In genomic region chr10:19987736-19988135, GRCm38 (mm10) we compare ENCODE assay signal across 21 mouse cellular contexts. TPM values are rescaled to one million over a fixed set of nuclear protein-coding genes. Genes with fewer than 3 reads are reported as not detected.
DNase-seq lines count a peak whose midpoint lies in the region; ATAC-seq lines count a peak whose summit lies in the region.
"Had no signal": no experiment of that assay in that cellular context is flagged by ENCODE, and none has a peak within 500 bp of the region (broad histone marks: within the 10 kb centered on the region; RNA-seq: fewer than 3 reads in every experiment).

No protein-coding gene starts in this region.

- no peak overlapping the region for H3K4me3 ChIP-seq in kidney, embryonic 16.5 days (ENCODE audit: low read length)
- H3K4me3 ChIP-seq: embryonic facial prominence, embryonic 10.5 days; forebrain, embryonic 13.5 days; heart, embryonic 10.5 days; heart, embryonic 15.5 days; hindbrain, embryonic 13.5 days had no signal

- peaks cover 16% of the 10 kb centered on the region for H3K4me1 ChIP-seq in kidney, embryonic 16.5 days (ENCODE audit: insufficient read depth, low read length)
- H3K4me1 ChIP-seq: forebrain, embryonic 13.5 days; hindbrain, embryonic 13.5 days had no signal

- 74% methylated on average over 9 of the region's 9 CpGs for WGBS in kidney, embryonic 16.5 days

- H3K27ac ChIP-seq in kidney, embryonic 16.5 days (ENCODE audit: low read length): 0 out of 2 replicates have a peak overlapping the region, but pooled peaks have one; percentile 10
- H3K27ac ChIP-seq: embryonic facial prominence, embryonic 10.5 days; forebrain, embryonic 13.5 days; heart, embryonic 10.5 days; heart, embryonic 15.5 days; hindbrain, embryonic 13.5 days had no signal

- no peak for ATAC-seq in kidney, embryonic 16.5 days (ENCODE audit: low FRiP score, low TSS enrichment)
- ATAC-seq: activated CD4-positive, CD25-positive, alpha-beta regulatory T cell, adult 4 months; forebrain, embryonic 13.5 days; forebrain, postnatal 0 days; Patski had no signal

- DNase-seq in kidney, adult 18-20 months: no peak
- DNase-seq in layer of hippocampus, postnatal 10 days (ENCODE audit: low spot score in 2 of 2): peak; percentile 18 to 29
- no peak for DNase-seq in layer of hippocampus, adult 9-10 months (ENCODE audit: low spot score)
- peak; percentile 25 for DNase-seq in right cerebral cortex, adult 18-20 months
- DNase-seq in right cerebral cortex, postnatal 4 days: no peak
- DNase-seq in brain, adult 2 months (ENCODE audit: low read depth, low spot score): peak; percentile 55
- DNase-seq: adrenal gland, postnatal 14 days; cerebellum, adult 18-20 months; forebrain, postnatal 0 days; gastrocnemius, postnatal 36 days; heart, adult 18-20 months; heart, postnatal 14 days had no signal

- no peaks in the 10 kb centered on the region for H3K36me3 ChIP-seq in kidney, embryonic 16.5 days (ENCODE audit: insufficient read depth, low read length)
- H3K36me3 ChIP-seq: embryonic facial prominence, embryonic 10.5 days; heart, embryonic 15.5 days; hindbrain, embryonic 13.5 days had no signal

- no peaks in the 10 kb centered on the region for H3K27me3 ChIP-seq in kidney, embryonic 16.5 days (ENCODE audit: insufficient read depth, low read length)
- H3K27me3 ChIP-seq: CH12.LX; forebrain, embryonic 13.5 days; heart, embryonic 15.5 days; Patski had no signal

- no peaks in the 10 kb centered on the region for H3K9me3 ChIP-seq in kidney, embryonic 16.5 days (ENCODE audit: low read length)
- H3K9me3 ChIP-seq: heart, embryonic 10.5 days; heart, embryonic 15.5 days; hindbrain, embryonic 13.5 days had no signal

- H3K9ac ChIP-seq in kidney, embryonic 16.5 days (replicated peaks; ENCODE audit: low read length): no peak overlapping the region
- H3K9ac ChIP-seq: forebrain, embryonic 13.5 days; forebrain, postnatal 0 days; heart, embryonic 15.5 days; hindbrain, embryonic 13.5 days had no signal

- H3K4me2 ChIP-seq in kidney, embryonic 16.5 days (replicated peaks; ENCODE audit: low read depth, low read length): no peak overlapping the region
- H3K4me2 ChIP-seq: forebrain, embryonic 13.5 days; heart, embryonic 15.5 days; hindbrain, embryonic 13.5 days had no signal

RNA-seq across cellular contexts. Expression of gene Map3k5, which starts 53.5 kb away (rescaled TPM):
- 2.4 and 3.0 TPM in 2 replicates for polyA plus RNA-seq in kidney, embryonic 16.5 days (2015; fragmentation: Nextera tagmentation; extraction: Ambion mirVana)
- 10 to 100 TPM; 18.6 to 19.0 TPM for total RNA-seq in layer of hippocampus, postnatal 10 days (2021)

Comparison
In these comparisons a context has a peak if more than half of its experiments do, and no peak if none do; other contexts are left out.
1. DNase-seq: peak in layer of hippocampus, postnatal 10 days (2 of 2), right cerebral cortex, adult 18-20 months (single experiment) and brain, adult 2 months (single experiment); none in kidney, adult 18-20 months (single experiment), layer of hippocampus, adult 9-10 months (single experiment) and right cerebral cortex, postnatal 4 days (single experiment).